Mouse (Mus musculus): Measurements from ENCODE around the gene Pard6a. TPM values are rescaled to one million over a fixed set of nuclear protein-coding genes. Genes with fewer than 3 reads are reported as not detected.

The Pard6a gene
- total RNA-seq (2014; rRNA removed; ENCODE audit: low replicate concordance) = 14.0 and 15.5 TPM in 2 replicates
- polyA plus RNA-seq (2015; fragmentation: Nextera tagmentation; extraction: Ambion mirVana) = 16.7 and 18.5 TPM in 2 replicates

DNA sequence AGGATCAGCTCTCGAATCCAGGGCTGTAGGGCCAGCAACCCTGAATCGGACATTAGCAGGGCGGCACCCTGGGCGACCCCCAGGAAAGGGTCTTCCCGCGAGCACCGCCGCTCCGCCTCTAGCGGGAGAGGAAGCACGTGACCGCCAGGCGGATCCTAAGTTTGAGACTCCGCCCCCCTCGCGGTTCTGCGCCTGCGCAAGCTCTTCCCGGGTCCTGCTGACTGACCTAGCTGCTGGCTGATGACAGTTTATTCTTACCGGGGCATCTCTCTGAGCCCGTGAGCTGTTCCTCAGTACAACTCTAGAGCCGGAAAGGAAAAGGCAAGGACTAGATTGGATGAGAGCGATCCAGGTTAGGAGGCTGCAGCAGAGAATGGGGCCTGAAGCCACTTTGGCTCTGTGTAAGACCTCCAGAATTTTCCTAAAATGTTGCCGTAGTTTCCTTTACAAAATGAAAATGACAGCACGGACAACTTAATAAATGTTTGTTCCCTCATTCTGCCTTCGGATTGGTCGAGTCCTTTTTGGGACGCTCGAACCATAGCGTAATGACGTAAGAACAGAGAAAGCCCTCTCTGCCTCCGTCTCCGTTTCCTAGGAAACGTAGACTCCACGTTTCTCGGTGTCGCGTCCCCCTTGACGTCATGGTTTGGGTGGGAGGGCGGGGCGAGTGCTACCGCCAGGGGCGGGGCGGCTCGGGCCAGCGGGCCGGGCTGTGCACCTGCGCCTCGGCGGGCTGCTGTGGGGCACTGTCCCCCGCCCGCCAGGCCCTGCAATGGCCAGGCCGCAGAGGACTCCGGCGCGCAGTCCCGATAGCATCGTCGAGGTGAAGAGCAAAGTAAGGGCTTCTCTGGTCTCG lies at the start of gene Pard6a, which contains the start of gene Acd:
Pard6a (plus strand) TSS at position 183 of the 859 bp plus-strand sequence.
Acd (minus strand) TSS at position 137 of the 859 bp plus-strand sequence.
- no peaks in the 10 kb centered on the region for H3K9me3 ChIP-seq (replicated peaks; ENCODE audit: control insufficient read depth, low read length)
- ATAC-seq (ENCODE audit: insufficient read depth, low read depth) = peak; percentile 87
- under 1% methylated on average over 60 of the region's 60 CpGs for WGBS
- TF ChIP-seq EP300 (IDR thresholded peaks at IDR 0.05; ENCODE audit: low read depth) (no peak), CTCF (IDR thresholded peaks at IDR 0.05; ENCODE audit: low read depth) (no peak)
- H3K4me2 ChIP-seq (ENCODE audit: low read depth, low read length) = peak within 1 kb of the TSS; percentile 87
- no peaks in the 10 kb centered on the region for H3K27me3 ChIP-seq (ENCODE audit: control insufficient read depth, insufficient read depth, low read length)
- peak; percentile 90 for DNase-seq (ENCODE audit: low spot score)
- peak within 1 kb of the TSS; percentile 67 for H3K9ac ChIP-seq (replicated peaks; ENCODE audit: low read depth, low read length)
- peak within 1 kb of the TSS; percentile 79 for H3K4me3 ChIP-seq (ENCODE audit: low read depth, low read length)
- H3K27ac ChIP-seq (ENCODE audit: low read depth) = peak within 1 kb of the TSS; percentile 86
- H3K36me3 ChIP-seq (replicated peaks; ENCODE audit: control insufficient read depth, insufficient read depth, low read length) = peaks cover 24% of the 10 kb centered on the region
- H3K4me1 ChIP-seq (ENCODE audit: control insufficient read depth, insufficient read depth) = peaks cover 7% of the 10 kb centered on the region; the same call in 1 of the 2 replicates

DNA sequence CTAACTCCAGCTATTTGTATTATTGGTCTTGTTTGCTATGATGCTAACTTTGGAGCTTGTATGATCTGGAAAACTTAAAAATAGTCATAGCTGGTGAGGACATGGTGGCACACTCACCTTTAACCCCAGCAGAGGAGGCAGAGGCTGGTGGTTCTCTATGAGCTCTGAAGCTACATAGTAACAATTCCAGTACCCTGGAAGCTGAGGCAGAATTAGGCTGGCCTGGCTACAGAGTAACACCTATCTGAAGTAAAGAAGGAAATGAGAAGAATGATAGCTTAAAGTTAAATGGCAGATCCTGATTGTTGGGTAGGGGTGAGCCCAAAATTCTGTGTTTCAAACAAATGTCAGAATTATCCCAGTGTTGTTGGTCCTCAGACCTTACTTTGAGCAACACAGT lies 43.3 kb upstream of the Pard6a start:
- Histone ChIP-seq H3K36me3 (replicated peaks; ENCODE audit: control insufficient read depth, insufficient read depth, low read length) (peaks cover 19% of the 10 kb centered on the region; the same call in 1 of the 2 replicates), H3K27me3 (ENCODE audit: control insufficient read depth, insufficient read depth, low read length) (no peaks in the 10 kb centered on the region), H3K4me3 (ENCODE audit: low read depth, low read length) (no peak overlapping the region), H3K27ac (ENCODE audit: low read depth) (no peak overlapping the region), H3K9ac (replicated peaks; ENCODE audit: low read depth, low read length) (no peak overlapping the region), H3K9me3 (replicated peaks; ENCODE audit: control insufficient read depth, low read length) (no peaks in the 10 kb centered on the region), H3K4me2 (ENCODE audit: low read depth, low read length) (no peak overlapping the region), H3K4me1 (ENCODE audit: control insufficient read depth, insufficient read depth) (no peaks in the 10 kb centered on the region)
- TF ChIP-seq EP300 (IDR thresholded peaks at IDR 0.05; ENCODE audit: low read depth) (no peak), CTCF (IDR thresholded peaks at IDR 0.05; ENCODE audit: low read depth) (no peak)
- no peak for ATAC-seq (ENCODE audit: insufficient read depth, low read depth)
- no peak for DNase-seq (ENCODE audit: low spot score)

DNA sequence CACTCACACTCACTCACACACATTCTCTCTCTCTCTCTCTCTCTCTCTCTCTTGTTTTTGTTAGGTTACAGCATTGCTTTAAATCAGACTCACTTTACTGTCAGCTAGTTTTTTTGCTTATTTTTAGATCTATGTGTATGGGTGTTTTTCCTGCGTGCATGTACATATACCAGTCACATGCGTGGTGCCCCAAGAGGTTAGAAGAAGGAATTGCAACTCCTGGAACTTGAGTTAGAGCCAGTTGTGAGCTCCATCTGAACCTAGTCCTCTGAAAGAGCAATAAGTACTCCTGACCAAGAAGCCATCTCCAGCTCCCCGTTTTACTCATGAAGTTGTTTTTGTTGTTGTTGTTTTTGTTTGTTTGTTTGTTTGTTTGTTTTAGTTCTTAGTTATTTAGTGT lies 39.8 kb upstream of the Pard6a start:
- DNase-seq (ENCODE audit: low spot score) = peak; percentile 69
- no peaks in the 10 kb centered on the region for H3K9me3 ChIP-seq (replicated peaks; ENCODE audit: control insufficient read depth, low read length)
- no peak overlapping the region for H3K9ac ChIP-seq (replicated peaks; ENCODE audit: low read depth, low read length)
- no peaks in the 10 kb centered on the region for H3K4me1 ChIP-seq (ENCODE audit: control insufficient read depth, insufficient read depth)
- no peak overlapping the region for H3K4me3 ChIP-seq (ENCODE audit: low read depth, low read length)
- no peak overlapping the region for H3K27ac ChIP-seq (ENCODE audit: low read depth)
- H3K27me3 ChIP-seq (ENCODE audit: control insufficient read depth, insufficient read depth, low read length) = no peaks in the 10 kb centered on the region
- WGBS = 61% methylated on average over 3 of the region's 3 CpGs
- TF ChIP-seq CTCF (IDR thresholded peaks at IDR 0.05; ENCODE audit: low read depth) (peak; percentile 53), EP300 (IDR thresholded peaks at IDR 0.05; ENCODE audit: low read depth) (no peak)
- no peak for ATAC-seq (ENCODE audit: insufficient read depth, low read depth)
- no peak overlapping the region for H3K4me2 ChIP-seq (ENCODE audit: low read depth, low read length)
- H3K36me3 ChIP-seq (replicated peaks; ENCODE audit: control insufficient read depth, insufficient read depth, low read length) = peaks cover 27% of the 10 kb centered on the region

DNA sequence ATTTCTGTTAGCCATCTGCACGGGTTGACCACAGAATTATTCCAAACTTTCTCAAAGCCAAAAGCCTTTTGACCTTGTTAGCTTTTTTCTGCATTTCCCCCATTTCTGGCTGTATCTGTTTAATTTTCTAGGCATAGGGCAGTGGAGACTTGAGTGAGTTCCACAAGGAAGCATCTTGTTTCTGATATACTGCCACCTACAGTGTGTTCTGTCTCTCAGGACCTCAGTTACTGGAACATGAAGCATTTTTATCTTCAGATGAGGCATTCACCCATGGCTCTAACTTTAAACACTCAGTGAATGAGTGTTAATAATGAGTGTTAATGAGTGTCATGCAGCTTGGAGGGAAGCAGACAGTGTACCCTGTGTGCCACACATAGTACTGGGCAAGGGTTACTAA lies 23.1 kb upstream of the Pard6a start:
- H3K4me1 ChIP-seq (ENCODE audit: control insufficient read depth, insufficient read depth) = no peaks in the 10 kb centered on the region
- WGBS = 75% methylated on average over 1 of the region's 1 CpGs
- no peak for ATAC-seq (ENCODE audit: insufficient read depth, low read depth)
- TF ChIP-seq EP300 (IDR thresholded peaks at IDR 0.05; ENCODE audit: low read depth) = no peak
- H3K4me2 ChIP-seq (ENCODE audit: low read depth, low read length) = no peak overlapping the region
- no peak overlapping the region for H3K27ac ChIP-seq (ENCODE audit: low read depth)
- peaks cover 93% of the 10 kb centered on the region for H3K36me3 ChIP-seq (replicated peaks; ENCODE audit: control insufficient read depth, insufficient read depth, low read length)
- no peak overlapping the region for H3K4me3 ChIP-seq (ENCODE audit: low read depth, low read length)
- H3K9me3 ChIP-seq (replicated peaks; ENCODE audit: control insufficient read depth, low read length) = no peaks in the 10 kb centered on the region
- no peaks in the 10 kb centered on the region for H3K27me3 ChIP-seq (ENCODE audit: control insufficient read depth, insufficient read depth, low read length)
- H3K9ac ChIP-seq (replicated peaks; ENCODE audit: low read depth, low read length) = no peak overlapping the region
- no peak for DNase-seq (ENCODE audit: low spot score)

DNA sequence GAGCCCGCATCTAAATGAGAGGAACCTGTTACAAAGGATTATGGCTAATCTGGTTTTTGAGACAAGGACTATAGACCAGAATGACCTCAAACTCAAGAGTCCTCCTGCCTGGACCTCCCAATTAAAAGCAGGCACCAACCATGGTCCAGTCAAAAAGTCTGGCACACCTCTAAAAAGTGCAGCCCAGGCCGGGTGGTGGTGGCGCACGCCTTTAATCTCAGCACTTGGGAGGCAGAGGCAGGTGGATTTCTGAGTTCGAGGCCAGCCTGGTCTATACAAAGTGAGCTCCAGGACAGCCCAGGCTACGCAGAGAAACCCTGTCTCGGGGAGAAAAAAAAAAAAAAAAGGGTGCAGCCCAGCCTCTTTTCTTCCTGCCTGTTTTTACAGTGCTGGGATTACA lies 15.6 kb upstream of the Pard6a start:
- Histone ChIP-seq H3K27ac (ENCODE audit: low read depth) (peak overlapping the region; percentile 22; the same call in 1 of the 2 replicates), H3K4me2 (ENCODE audit: low read depth, low read length) (peak overlapping the region; percentile 43), H3K4me3 (ENCODE audit: low read depth, low read length) (no peak overlapping the region), H3K4me1 (ENCODE audit: control insufficient read depth, insufficient read depth) (no peaks in the 10 kb centered on the region), H3K27me3 (ENCODE audit: control insufficient read depth, insufficient read depth, low read length) (0 out of 2 replicates have a peak, but pooled peaks cover 5% of the 10 kb centered on the region), H3K9me3 (replicated peaks; ENCODE audit: control insufficient read depth, low read length) (no peaks in the 10 kb centered on the region), H3K9ac (replicated peaks; ENCODE audit: low read depth, low read length) (no peak overlapping the region), H3K36me3 (replicated peaks; ENCODE audit: control insufficient read depth, insufficient read depth, low read length) (peaks cover 40% of the 10 kb centered on the region)
- TF ChIP-seq EP300 (IDR thresholded peaks at IDR 0.05; ENCODE audit: low read depth) (no peak), CTCF (IDR thresholded peaks at IDR 0.05; ENCODE audit: low read depth) (no peak)
- WGBS = 74% methylated on average over 7 of the region's 7 CpGs
- ATAC-seq (ENCODE audit: insufficient read depth, low read depth) (no peak), DNase-seq (ENCODE audit: low spot score) (no peak)

All from heart, postnatal 0 days (tissue).